Mouse (Mus musculus): Measurements from ENCODE around the gene Lim2. TPM values are rescaled to one million over a fixed set of nuclear protein-coding genes. Genes with fewer than 3 reads are reported as not detected.

Gene Lim2
- polyA plus RNA-seq, 1 experiment from 2014 or later: 0.14 TPM

DNA sequence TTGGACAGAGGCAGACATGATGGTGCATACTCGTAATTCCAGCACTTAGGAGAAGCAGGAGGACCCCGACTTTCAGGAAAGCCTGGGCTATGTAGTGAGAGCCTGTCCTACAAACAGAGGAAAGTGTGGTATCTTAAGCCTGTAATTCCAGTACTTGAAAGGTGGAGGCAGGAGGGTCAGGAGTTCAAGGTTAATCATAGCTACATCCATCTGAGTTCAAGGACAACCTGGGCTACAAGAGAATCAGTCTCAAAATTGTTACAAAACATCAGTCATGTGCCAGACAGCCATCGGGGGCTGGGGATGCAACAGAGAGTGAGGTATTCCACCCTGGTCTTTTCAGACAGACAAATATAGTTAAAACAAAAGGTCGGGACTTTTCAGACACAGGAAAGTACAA, 5.4 kb downstream of the Lim2 start:
- 83% methylated on average over 4 of the region's 4 CpGs for WGBS
- Histone ChIP-seq H3K4me1 (no peaks in the 10 kb centered on the region), H3K27me3 (ENCODE audit: low read depth, poor library complexity, severe bottlenecking) (no peaks in the 10 kb centered on the region), H3K36me3 (no peaks in the 10 kb centered on the region), H3K9me3 (replicated peaks) (0 out of 2 replicates have a peak, but pooled peaks cover 3% of the 10 kb centered on the region), H3K4me3 (no peak overlapping the region), H3K27ac (replicated peaks) (no peak overlapping the region)
- DNase-seq (ENCODE audit: low spot score): no peak

GRCm38 (mm10) chr7:43434676-43435075, 7.2 kb downstream of the Lim2 start:
- Histone ChIP-seq H3K27me3 (ENCODE audit: low read depth, poor library complexity, severe bottlenecking) (no peaks in the 10 kb centered on the region), H3K27ac (replicated peaks) (no peak overlapping the region), H3K36me3 (no peaks in the 10 kb centered on the region), H3K9me3 (replicated peaks) (no peaks in the 10 kb centered on the region), H3K4me1 (no peaks in the 10 kb centered on the region), H3K4me3 (no peak overlapping the region)
- DNase-seq (ENCODE audit: low spot score): no peak
- WGBS: 88% methylated on average over 5 of the region's 5 CpGs

DNA sequence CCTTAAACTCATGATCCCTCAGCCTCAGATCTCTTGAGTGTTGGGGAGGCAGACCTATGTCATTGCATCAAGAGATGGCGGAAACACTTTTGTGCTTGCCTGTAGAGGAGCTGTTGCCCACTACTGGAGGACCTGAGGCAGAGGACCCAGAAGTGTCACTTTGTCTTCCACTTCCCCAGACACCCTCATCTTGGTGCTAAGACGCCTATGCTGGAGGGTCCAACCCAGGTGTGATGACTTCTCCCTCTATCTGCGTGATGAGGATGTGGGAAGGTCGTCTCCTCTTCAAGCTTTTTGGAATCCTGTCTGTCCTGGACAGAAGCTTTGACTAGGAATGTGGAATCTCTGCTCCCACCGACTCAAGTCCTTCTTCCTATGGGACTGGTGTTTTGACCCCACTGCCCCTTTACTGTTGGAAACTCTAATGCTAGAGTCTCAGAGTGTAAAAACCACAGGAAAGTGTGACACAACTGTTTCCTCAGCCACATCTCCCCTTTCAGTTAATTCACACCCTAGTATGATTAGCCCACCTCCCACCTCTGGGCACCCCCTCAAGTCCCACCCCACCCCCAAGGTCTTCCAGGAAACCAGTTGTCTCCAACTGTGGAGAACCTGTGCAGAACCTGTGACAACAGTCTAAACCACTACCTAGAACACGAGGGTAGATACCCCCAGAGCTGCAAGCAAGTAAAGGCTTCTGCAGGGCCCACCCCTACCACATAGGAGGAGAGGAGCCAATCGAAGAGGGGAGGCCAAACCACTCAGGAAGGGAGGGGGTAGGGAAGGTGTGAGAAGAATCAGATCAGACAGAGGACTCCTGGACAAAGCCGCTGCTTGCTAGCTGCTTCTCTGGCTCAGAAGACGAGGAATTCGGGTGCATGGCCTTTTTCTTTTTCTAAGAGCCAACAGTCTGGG, 9.1 kb downstream of the Lim2 start, which contains the start of gene Nkg7:
Nkg7 (plus strand) TSS at position 733 of the 915 bp plus-strand sequence.
- Histone ChIP-seq H3K27ac (replicated peaks) (no peak within 1 kb of the TSS), H3K4me1 (no peaks in the 10 kb centered on the region), H3K9me3 (replicated peaks) (no peaks in the 10 kb centered on the region), H3K36me3 (no peaks in the 10 kb centered on the region), H3K4me3 (no peak within 1 kb of the TSS), H3K27me3 (ENCODE audit: low read depth, poor library complexity, severe bottlenecking) (no peaks in the 10 kb centered on the region)
- no peak for DNase-seq (ENCODE audit: low spot score)
- WGBS: 81% methylated on average over 10 of the region's 10 CpGs

GRCm38 (mm10) chr7:43438611-43439010, 11.1 kb downstream of the Lim2 start:
- no peak overlapping the region for H3K27ac ChIP-seq (replicated peaks)
- H3K36me3 ChIP-seq: no peaks in the 10 kb centered on the region
- H3K27me3 ChIP-seq (ENCODE audit: low read depth, poor library complexity, severe bottlenecking): no peaks in the 10 kb centered on the region
- DNase-seq (ENCODE audit: low spot score): no peak
- peaks cover 11% of the 10 kb centered on the region for H3K4me1 ChIP-seq
- H3K9me3 ChIP-seq (replicated peaks): no peaks in the 10 kb centered on the region
- no peak overlapping the region for H3K4me3 ChIP-seq
- WGBS: 84% methylated on average over 4 of the region's 4 CpGs

DNA sequence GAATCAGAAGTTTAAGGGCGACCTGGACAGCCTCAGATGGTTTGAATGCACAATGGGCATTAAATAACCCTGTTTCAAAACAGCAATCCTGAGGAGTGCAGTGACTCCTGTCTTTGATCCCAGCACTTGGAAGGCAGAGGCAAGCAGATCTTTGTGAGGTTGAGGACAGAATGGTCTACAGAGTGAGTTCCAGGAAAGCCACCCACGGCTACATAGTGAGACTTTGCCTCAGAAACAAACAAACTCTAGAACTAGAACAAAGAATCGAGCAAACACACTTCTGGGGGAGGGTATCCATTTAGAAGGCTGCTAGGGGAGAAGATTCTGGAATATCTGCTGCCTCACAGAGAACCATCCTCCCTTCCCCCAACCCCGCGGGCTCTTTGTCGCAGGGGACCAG, 13.0 kb downstream of the Lim2 start, which contains the start of gene Cldnd2:
Cldnd2 (plus strand) TSS at position 301 of the 400 bp plus-strand sequence.
- Histone ChIP-seq H3K27ac (replicated peaks) (no peak within 1 kb of the TSS), H3K4me1 (peaks cover 22% of the 10 kb centered on the region), H3K9me3 (replicated peaks) (no peaks in the 10 kb centered on the region), H3K27me3 (ENCODE audit: low read depth, poor library complexity, severe bottlenecking) (no peaks in the 10 kb centered on the region), H3K4me3 (no peak within 1 kb of the TSS), H3K36me3 (no peaks in the 10 kb centered on the region)
- DNase-seq (ENCODE audit: low spot score): no peak
- 87% methylated on average over 6 of the region's 6 CpGs for WGBS

DNA sequence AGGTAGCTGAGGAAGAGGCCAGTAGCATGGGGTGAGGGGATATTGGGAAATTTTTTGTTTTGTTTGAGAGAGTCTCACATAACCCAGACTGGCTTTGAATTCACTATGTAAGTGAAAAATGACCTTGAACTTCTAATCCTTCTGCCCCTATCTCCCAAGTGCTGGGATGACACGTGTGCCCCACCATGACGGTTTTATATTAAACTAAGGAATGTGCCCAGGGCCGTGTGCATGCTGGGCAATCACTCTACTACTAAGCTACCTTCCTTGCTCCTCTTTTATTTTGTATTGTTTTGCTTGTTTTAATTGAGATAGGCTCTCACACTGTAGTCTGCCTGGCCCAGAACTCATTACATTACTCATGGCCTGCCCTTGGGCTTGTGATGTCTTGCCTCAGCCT, 13.6 kb downstream of the Lim2 start:
- Histone ChIP-seq H3K36me3 (no peaks in the 10 kb centered on the region), H3K27me3 (ENCODE audit: low read depth, poor library complexity, severe bottlenecking) (no peaks in the 10 kb centered on the region), H3K27ac (replicated peaks) (no peak overlapping the region), H3K4me1 (peaks cover 22% of the 10 kb centered on the region), H3K9me3 (replicated peaks) (no peaks in the 10 kb centered on the region), H3K4me3 (no peak overlapping the region)
- DNase-seq (ENCODE audit: low spot score): no peak
- WGBS: 80% methylated on average over 3 of the region's 3 CpGs

- peak overlapping the region; percentile 88 for H3K27ac ChIP-seq (replicated peaks)
- H3K27me3 ChIP-seq (ENCODE audit: low read depth, poor library complexity, severe bottlenecking): no peaks in the 10 kb centered on the region
- peak overlapping the region; percentile 66 for H3K4me3 ChIP-seq
- 11% methylated on average over 9 of the region's 9 CpGs for WGBS
- H3K4me1 ChIP-seq: peaks cover 22% of the 10 kb centered on the region
- no peaks in the 10 kb centered on the region for H3K36me3 ChIP-seq
- no peak for DNase-seq (ENCODE audit: low spot score)
- no peaks in the 10 kb centered on the region for H3K9me3 ChIP-seq (replicated peaks)
These were observed 15.2 kb downstream of the Lim2 start for GRCm38 (mm10) chr7:43442684-43443083.

- no peaks in the 10 kb centered on the region for H3K9me3 ChIP-seq (replicated peaks)
- WGBS: 1% methylated on average over 36 of the region's 36 CpGs
- H3K36me3 ChIP-seq: no peaks in the 10 kb centered on the region
- DNase-seq (ENCODE audit: low spot score): peak; percentile 71
- H3K27me3 ChIP-seq (ENCODE audit: low read depth, poor library complexity, severe bottlenecking): no peaks in the 10 kb centered on the region
- H3K27ac ChIP-seq (replicated peaks): peak overlapping the region; percentile 88
- peak overlapping the region; percentile 66 for H3K4me3 ChIP-seq
- H3K4me1 ChIP-seq: peaks cover 22% of the 10 kb centered on the region
These were observed 15.9 kb downstream of the Lim2 start for GRCm38 (mm10) chr7:43443126-43443916.

- Histone ChIP-seq H3K27me3 (ENCODE audit: low read depth, poor library complexity, severe bottlenecking) (no peaks in the 10 kb centered on the region), H3K27ac (replicated peaks) (peak within 1 kb of the TSS; percentile 88), H3K36me3 (no peaks in the 10 kb centered on the region), H3K4me1 (peaks cover 22% of the 10 kb centered on the region), H3K4me3 (peak within 1 kb of the TSS; percentile 66), H3K9me3 (replicated peaks) (no peaks in the 10 kb centered on the region)
- peak; percentile 94 for DNase-seq (ENCODE audit: low spot score)
- WGBS: 0% methylated on average over 27 of the region's 27 CpGs
These were observed 16.4 kb downstream of the Lim2 start, which contains the start of the genes Etfb and Gm45233 for GRCm38 (mm10) chr7:43443917-43444293. Gene Etfb (plus strand): TSS chr7:43444083. Gene Gm45233 (plus strand): TSS chr7:43444128.

DNA sequence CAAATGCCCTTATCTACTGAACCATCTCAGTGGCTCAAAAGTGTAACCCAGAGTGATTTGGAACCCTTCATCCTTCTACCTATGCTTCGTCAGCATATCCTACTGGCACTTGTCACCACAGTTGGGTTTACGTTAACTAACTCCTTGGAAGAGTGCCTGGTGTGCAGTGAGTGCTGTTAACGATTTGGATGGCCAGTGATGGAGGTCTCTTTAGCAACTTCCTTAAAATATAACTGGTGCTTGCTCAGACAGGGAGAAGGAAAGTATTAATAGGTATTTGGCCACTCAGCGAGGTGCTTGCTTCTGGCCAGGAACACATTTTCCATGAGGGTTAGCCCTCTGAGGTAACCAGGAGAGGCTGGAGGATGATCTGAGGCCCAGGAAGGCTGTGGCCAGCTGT, 20.3 kb downstream of the Lim2 start:
- Histone ChIP-seq H3K4me3 (no peak overlapping the region), H3K4me1 (peaks cover 16% of the 10 kb centered on the region), H3K27me3 (ENCODE audit: low read depth, poor library complexity, severe bottlenecking) (no peaks in the 10 kb centered on the region), H3K27ac (replicated peaks) (no peak overlapping the region), H3K9me3 (replicated peaks) (no peaks in the 10 kb centered on the region), H3K36me3 (peaks cover 15% of the 10 kb centered on the region)
- WGBS: 87% methylated on average over 4 of the region's 4 CpGs
- DNase-seq (ENCODE audit: low spot score): no peak

DNA sequence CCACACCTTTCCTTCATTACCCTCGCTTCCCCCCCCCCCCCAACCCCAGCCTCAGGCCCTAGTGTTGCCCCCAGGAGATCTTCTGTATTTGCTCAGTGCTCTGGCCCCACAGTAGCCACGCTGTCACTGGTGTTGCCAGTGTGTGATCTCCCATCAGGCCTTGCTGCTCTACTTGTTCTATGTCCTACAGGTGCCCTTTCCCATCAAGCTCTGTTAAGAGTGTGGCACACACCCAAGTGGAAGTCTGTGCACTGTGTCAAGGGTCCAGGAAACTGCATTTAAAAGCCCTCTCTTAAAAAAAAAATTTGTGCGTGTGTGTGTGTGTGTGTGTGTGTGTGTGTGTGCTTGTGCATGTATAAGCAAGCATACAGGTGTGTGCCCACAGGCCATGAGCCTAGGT, 20.8 kb downstream of the Lim2 start:
- 86% methylated on average over 2 of the region's 3 CpGs for WGBS
- peaks cover 20% of the 10 kb centered on the region for H3K36me3 ChIP-seq

DNA sequence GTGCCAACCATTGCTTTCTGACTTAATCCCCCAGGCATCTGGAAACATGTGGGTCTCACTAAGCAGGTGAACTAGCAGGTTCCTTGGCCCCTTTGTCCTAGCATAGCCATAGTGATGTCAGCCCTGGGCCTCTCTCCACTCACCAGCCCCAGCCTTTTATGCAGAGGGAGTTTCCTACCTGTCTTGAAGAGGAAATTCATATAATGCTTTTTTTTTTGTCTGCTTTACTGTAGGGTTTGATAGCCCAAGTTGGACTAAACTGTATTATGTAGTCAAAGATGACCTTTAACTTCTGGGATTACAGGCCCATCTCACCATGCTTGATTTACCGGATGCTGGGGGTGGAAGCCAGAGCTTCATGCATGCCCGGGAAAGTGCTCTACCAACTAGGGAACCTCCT, 22.3 kb downstream of the Lim2 start:
- 96% methylated on average over 2 of the region's 2 CpGs for WGBS
- no peaks in the 10 kb centered on the region for H3K27me3 ChIP-seq (ENCODE audit: low read depth, poor library complexity, severe bottlenecking)
- DNase-seq (ENCODE audit: low spot score): no peak

More for the DNA sequence above, 20.8 kb downstream of the Lim2 start:
- H3K9me3 ChIP-seq (replicated peaks): no peaks in the 10 kb centered on the region
- H3K27ac ChIP-seq (replicated peaks): no peak overlapping the region
- no peaks in the 10 kb centered on the region for H3K27me3 ChIP-seq (ENCODE audit: low read depth, poor library complexity, severe bottlenecking)
- peaks cover 12% of the 10 kb centered on the region for H3K4me1 ChIP-seq
- DNase-seq (ENCODE audit: low spot score): no peak
- H3K4me3 ChIP-seq: no peak overlapping the region

More for the DNA sequence above, 22.3 kb downstream of the Lim2 start:
- no peak overlapping the region for H3K4me3 ChIP-seq
- H3K27ac ChIP-seq (replicated peaks): no peak overlapping the region
- peaks cover 35% of the 10 kb centered on the region for H3K36me3 ChIP-seq
- no peaks in the 10 kb centered on the region for H3K9me3 ChIP-seq (replicated peaks)
- peaks cover 4% of the 10 kb centered on the region for H3K4me1 ChIP-seq
